Mouse (Mus musculus) lung, postnatal 0 days (tissue): ENCODE data around the gene Nup88. TPM values are rescaled to one million over a fixed set of nuclear protein-coding genes. Genes with fewer than 3 reads are reported as not detected.

Source experiments
- ATAC-seq: fragments of 200-750 bp; cut with Nextera tagmentation; 2 replicates; pipeline ENCODE4 v1.8.0; 2017; ENCODE audit warnings: moderate library complexity
- DNase-seq: peaks from one replicate; pipeline ENCODE4 v3.0.0-alpha.2; 2016; ENCODE audit warnings: low spot score
- H3K27ac ChIP-seq: fragments of 300-500 bp; sonication (generic); 2 replicates; pipeline ENCODE4 v1.5.1; 2014; ENCODE audit warnings: antibody characterized with exemption, mild to moderate bottlenecking, low read length, mixed read lengths
- H3K27me3 ChIP-seq: fragments of 300-500 bp; sonication (generic); replicated peaks from 2 replicates; pipeline ENCODE4 v1.6.1; 2014; ENCODE audit warnings: low read length, mixed read lengths; ENCODE audit not compliant: insufficient read depth
- H3K36me3 ChIP-seq: fragments of 300-500 bp; sonication (generic); 2 replicates; pipeline ENCODE4 v1.6.1; 2014; ENCODE audit warnings: low read length, mixed read lengths; ENCODE audit not compliant: insufficient read depth
- H3K4me1 ChIP-seq: fragments of 300-500 bp; sonication (generic); 2 replicates; pipeline ENCODE4 v1.6.1; 2014; ENCODE audit warnings: antibody characterized with exemption, low read depth, low read length, mixed read lengths; ENCODE audit not compliant: insufficient read depth
- H3K4me2 ChIP-seq: fragments of 300-500 bp; sonication (generic); replicated peaks from 2 replicates; pipeline ENCODE4 v1.6.1; 2014; ENCODE audit warnings: low read depth, mild to moderate bottlenecking, low read length, moderate library complexity, mixed read lengths
- H3K4me3 ChIP-seq: fragments of 300-500 bp; sonication (generic); 2 replicates; pipeline ENCODE4 v1.5.1; 2014; ENCODE audit warnings: low read depth, low read length
- H3K9ac ChIP-seq: fragments of 300-500 bp; sonication (generic); replicated peaks from 2 replicates; pipeline ENCODE4 v1.6.1; 2014; ENCODE audit warnings: low read depth, mild to moderate bottlenecking
- H3K9me3 ChIP-seq: fragments of 300-500 bp; sonication (generic); 2 replicates; pipeline ENCODE4 v1.6.1; 2016; ENCODE audit warnings: low read length, mixed read lengths
- CTCF ChIP-seq: IDR thresholded peaks from 2 replicates; pipeline ENCODE4 v1.5.1; 2016; ENCODE audit warnings: antibody characterized with exemption, mild to moderate bottlenecking
- EP300 ChIP-seq: IDR thresholded peaks from 2 replicates; pipeline ENCODE4 v1.6.1; 2016; ENCODE audit warnings: antibody characterized with exemption, mild to moderate bottlenecking, control low read depth
- WGBS: fragments of 180-500 bp; shearing (Covaris S2); extraction: QIAGEN DNeasy Blood & Tissue Kit; methylation state at CpG from one replicate; pipeline ENCODE4 v1.1.7; 2014; 5-methylcytosine and 5-hydroxymethylcytosine counted together
- polyA plus RNA-seq: library from polyadenylated mRNA; unstranded; fragments of >200 nt; fragmentation: Nextera tagmentation; extraction: Ambion mirVana; gene quantifications from 2 replicates; pipeline ENCODE4 v1.2.1, GENCODE M21; 2015

Gene Nup88
- polyA plus RNA-seq, 1 experiment from 2014 or later, result 56.6 TPM

DNA sequence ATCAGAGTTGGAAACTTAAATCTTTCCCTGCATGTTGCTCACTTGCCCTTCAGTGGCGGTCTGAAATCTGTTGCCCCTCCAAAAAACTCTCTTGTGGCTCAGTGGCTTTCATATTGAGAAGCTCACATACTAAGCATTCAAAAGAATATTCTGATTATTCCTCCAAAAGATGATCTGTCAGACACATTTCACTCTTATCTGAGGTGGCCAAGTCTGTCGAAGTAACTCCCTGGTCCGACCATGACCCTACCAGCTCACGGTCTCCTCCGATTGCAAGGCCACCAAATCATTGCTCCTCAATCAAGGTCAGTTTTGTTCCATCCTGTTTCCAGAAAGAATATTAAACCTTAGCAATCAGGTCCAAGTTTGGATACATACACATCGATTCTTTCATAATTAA, 37.3 kb upstream of the Nup88 start:
- Histone ChIP-seq H3K4me2 (no peak overlapping the region), H3K9ac (no peak overlapping the region), H3K9me3 (no peaks in the 10 kb centered on the region), H3K27me3 (no peaks in the 10 kb centered on the region), H3K36me3 (peaks cover 10% of the 10 kb centered on the region; the same call in 1 of the 2 replicates), H3K27ac (no peak overlapping the region), H3K4me1 (peaks cover 9% of the 10 kb centered on the region), H3K4me3 (no peak overlapping the region)
- no peak for ATAC-seq
- DNase-seq, result no peak
- 93% methylated on average over 6 of the region's 6 CpGs for WGBS
- TF ChIP-seq EP300 (no peak), CTCF (no peak)

DNA sequence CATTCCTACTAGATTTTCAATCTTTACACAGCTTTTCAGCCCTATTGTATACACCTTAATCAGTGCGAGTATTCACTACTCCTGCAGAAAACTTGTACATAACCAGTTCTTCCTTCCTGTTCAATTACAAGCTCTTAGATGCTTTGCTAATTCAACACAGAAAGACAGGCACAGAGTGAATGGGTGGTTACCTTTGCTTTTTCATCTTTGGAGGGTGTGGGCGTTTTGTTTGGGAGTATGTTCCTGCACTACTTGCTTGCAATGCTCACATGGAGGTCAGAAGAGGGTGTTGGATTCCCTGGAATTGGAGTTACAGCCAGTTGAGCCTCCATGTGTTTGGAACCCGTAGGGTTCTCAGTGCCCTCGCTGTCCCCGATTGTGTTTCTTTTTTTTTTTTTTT, 35.3 kb upstream of the Nup88 start:
- DNase-seq (no peak), ATAC-seq (no peak)
- H3K36me3 ChIP-seq, result peaks cover 8% of the 10 kb centered on the region; the same call in 1 of the 2 replicates
- H3K4me2 ChIP-seq, result peak overlapping the region; percentile 91
- no peaks in the 10 kb centered on the region for H3K27me3 ChIP-seq
- WGBS, result 54% methylated on average over 5 of the region's 5 CpGs
- H3K4me1 ChIP-seq, result peaks cover 9% of the 10 kb centered on the region
- no peak for TF ChIP-seq CTCF
- no peak for TF ChIP-seq EP300
- H3K9me3 ChIP-seq, result no peaks in the 10 kb centered on the region
- peak overlapping the region; percentile 0; the same call in 1 of the 2 replicates for H3K27ac ChIP-seq
- no peak overlapping the region for H3K9ac ChIP-seq
- 0 out of 2 replicates have a peak overlapping the region, but pooled peaks have one; percentile 28 for H3K4me3 ChIP-seq

DNA sequence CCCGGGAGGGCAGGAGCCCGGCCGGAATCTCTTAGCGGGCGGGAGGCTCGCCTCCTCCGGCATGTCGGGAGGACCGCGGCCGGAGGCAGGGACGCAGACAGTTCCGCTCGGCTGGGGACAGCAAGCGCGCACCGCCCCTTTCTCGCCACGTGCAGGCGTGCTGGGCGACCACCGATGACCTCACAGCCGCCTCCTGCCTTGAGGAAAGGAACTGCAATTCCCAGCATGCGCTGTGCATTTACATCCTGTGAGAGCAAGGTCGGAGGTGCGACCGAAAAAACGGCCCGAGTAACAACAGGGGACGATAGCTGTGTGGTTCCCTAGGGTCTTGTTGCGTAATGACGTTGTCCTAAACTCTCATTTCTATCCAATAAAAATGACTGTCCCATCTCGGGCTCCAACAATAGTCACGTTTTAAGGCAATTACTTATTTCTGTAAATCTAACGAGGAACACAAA, 34.6 kb upstream of the Nup88 start, which contains the start of gene Dhx33:
Gene Dhx33, minus strand, starts transcription at position 122 of the 458 bp plus-strand sequence.
- H3K9me3 ChIP-seq, result no peaks in the 10 kb centered on the region
- H3K27ac ChIP-seq, result peak within 1 kb of the TSS; percentile 66
- H3K4me2 ChIP-seq, result peak within 1 kb of the TSS; percentile 91
- DNase-seq (peak; percentile 99), ATAC-seq (peak; percentile 99)
- H3K4me3 ChIP-seq, result peak within 1 kb of the TSS; percentile 93
- peak within 1 kb of the TSS; percentile 51 for H3K9ac ChIP-seq
- under 1% methylated on average over 34 of the region's 35 CpGs for WGBS
- no peaks in the 10 kb centered on the region for H3K27me3 ChIP-seq
- peak; percentile 51 for TF ChIP-seq EP300
- peak; percentile 70 for TF ChIP-seq CTCF
- peaks cover 9% of the 10 kb centered on the region for H3K4me1 ChIP-seq
- 0 out of 2 replicates have a peak, but pooled peaks cover 2% of the 10 kb centered on the region for H3K36me3 ChIP-seq

DNA sequence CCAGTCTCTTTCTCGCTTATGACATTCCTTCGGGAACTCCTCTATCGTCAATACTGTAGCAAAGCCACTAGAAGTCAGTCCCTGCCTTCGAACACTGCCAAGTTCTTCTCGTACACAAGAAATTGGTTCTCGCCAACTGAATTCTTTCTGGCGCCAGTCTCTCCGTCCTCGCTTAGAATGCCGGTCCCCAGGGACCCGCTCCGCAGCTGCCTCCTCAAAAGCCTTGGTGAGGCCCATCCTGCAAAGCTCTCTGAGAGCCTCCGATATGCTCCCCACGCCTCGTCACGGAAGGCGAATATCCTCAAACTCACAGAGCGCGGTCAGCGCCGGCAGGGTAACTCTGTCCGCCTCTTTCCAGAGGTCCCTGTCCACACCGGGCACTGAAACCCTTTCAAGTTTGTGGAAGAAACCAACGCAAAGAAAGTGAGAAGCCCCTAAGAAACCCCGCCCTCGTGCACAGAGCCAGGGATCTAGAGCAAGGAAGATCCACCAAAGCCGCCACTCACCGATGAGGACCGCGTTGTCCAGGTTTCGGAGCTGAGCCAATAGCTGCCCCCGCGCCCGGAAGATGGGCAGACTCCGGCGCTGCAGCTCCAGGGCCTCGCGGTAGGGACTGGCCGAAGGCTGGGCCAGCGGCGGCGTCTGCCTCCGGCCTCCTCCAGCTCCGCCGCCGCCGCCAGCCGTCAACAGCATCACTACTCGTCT, 34.0 kb upstream of the Nup88 start:
- no peak for TF ChIP-seq CTCF
- TF ChIP-seq EP300, result no peak
- Histone ChIP-seq H3K27ac (peak overlapping the region; percentile 66), H3K4me3 (peak overlapping the region; percentile 93), H3K9ac (peak overlapping the region; percentile 51), H3K9me3 (no peaks in the 10 kb centered on the region), H3K36me3 (0 out of 2 replicates have a peak, but pooled peaks cover 3% of the 10 kb centered on the region), H3K4me1 (peaks cover 9% of the 10 kb centered on the region), H3K27me3 (no peaks in the 10 kb centered on the region), H3K4me2 (peak overlapping the region; percentile 91)
- ATAC-seq (peak; percentile 68), DNase-seq (peak; percentile 52)
- under 1% methylated on average over 49 of the region's 49 CpGs for WGBS

DNA sequence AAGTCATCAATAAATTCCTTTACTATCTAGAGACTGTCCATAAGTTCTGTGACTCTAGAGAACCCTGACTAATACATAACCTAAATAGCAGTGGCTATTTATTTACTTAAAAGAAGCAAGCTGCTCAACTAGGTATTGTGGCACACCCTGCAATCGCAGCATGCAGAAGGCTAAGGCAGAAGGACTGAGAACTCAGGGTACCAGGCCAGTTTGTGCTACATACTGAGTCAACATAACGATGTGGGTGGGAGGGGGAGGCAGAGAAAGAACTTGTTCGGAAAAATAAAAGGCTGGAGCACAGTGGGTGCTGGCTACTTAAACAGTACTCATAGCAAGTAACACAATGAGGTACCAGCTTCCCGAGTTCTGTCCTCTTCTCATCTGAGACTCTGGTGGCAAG, 31.4 kb upstream of the Nup88 start:
- no peak overlapping the region for H3K27ac ChIP-seq
- 0 out of 2 replicates have a peak, but pooled peaks cover 10% of the 10 kb centered on the region for H3K36me3 ChIP-seq
- no peaks in the 10 kb centered on the region for H3K27me3 ChIP-seq
- no peak for ATAC-seq
- peaks cover 9% of the 10 kb centered on the region for H3K4me1 ChIP-seq
- WGBS, result 89% methylated on average over 4 of the region's 4 CpGs
- no peak for DNase-seq
- H3K9me3 ChIP-seq, result no peaks in the 10 kb centered on the region
- TF ChIP-seq CTCF, result no peak
- no peak for TF ChIP-seq EP300
- H3K4me3 ChIP-seq, result no peak overlapping the region
- no peak overlapping the region for H3K9ac ChIP-seq
- no peak overlapping the region for H3K4me2 ChIP-seq

DNA sequence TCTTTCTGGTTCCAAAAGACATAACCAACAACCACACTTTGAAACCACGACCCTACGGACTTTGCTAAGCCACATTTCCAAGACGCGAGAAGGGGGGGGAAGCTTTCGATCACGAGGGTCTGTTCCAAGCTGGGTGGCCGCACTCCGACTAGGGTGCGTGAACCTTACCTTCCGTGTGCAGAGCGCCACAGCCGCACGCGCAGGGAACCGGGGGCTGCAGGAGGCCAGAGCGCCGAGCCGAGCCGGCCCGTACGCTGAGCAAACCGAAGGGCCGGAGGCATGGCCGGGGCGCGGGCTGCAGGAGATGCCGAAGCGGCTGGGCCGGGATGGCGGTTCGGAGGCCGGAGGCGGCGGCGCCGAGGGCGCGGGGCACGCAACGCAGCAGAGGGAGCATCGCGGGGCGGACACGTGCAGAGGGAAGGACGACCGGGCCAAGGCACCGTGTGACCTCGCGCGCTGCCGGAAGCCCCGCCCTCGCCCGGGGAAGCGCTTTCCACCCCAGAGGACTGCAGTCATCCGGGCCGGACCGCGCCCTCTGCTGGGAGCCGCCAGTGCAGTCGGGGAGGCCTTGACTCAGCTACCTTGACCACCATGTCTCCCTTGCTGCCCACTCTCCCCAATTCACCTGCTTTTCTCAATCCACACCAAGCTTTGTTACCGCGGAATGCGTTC, 12.9 kb upstream of the Nup88 start, which contains the start of gene C1qbp:
Gene C1qbp, minus strand, starts transcription at position 470 of the 672 bp plus-strand sequence.
- Histone ChIP-seq H3K36me3 (peaks cover 24% of the 10 kb centered on the region; the same call in 1 of the 2 replicates), H3K27me3 (no peaks in the 10 kb centered on the region), H3K9ac (peak within 1 kb of the TSS; percentile 79), H3K27ac (0 out of 2 replicates have a peak within 1 kb of the TSS, but pooled peaks have one; percentile 45), H3K4me3 (peak within 1 kb of the TSS; percentile 92), H3K4me1 (no peaks in the 10 kb centered on the region), H3K4me2 (peak within 1 kb of the TSS; percentile 72), H3K9me3 (no peaks in the 10 kb centered on the region)
- TF ChIP-seq EP300 (no peak; the same call in 1 of the 2 replicates), CTCF (peak; percentile 97)
- WGBS, result 1% methylated on average over 41 of the region's 64 CpGs
- peak; percentile 95 for DNase-seq
- ATAC-seq, result peak; percentile 98
